13 mouse cellular contexts compared by ENCODE assay signal in the genomic region with DNA sequence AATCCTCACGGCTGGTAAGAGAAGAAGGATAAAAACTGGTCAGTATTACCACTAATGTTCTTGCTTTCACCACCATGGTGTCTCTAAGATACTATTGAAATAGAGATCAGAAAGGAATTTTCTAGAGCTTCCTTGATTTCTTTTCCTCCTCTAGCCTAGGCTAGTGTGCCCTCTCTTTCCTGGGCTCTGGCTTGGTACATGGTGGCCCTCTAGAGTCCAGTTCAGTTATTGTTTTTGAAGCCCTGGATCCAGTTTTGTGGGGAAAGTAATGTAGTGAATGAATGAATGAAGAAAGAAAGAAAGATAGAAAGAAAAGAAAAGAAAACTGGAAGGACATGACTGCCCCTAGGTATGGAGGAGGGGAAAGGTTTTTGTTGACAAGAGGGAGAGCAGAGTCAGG. TPM values are rescaled to one million over a fixed set of nuclear protein-coding genes. Genes with fewer than 3 reads are reported as not detected.
DNase-seq lines count a peak whose midpoint lies in the region; TF ChIP-seq lines count a peak whose summit lies in the region.
"Had no signal": no experiment of that assay in that cellular context is flagged by ENCODE, and none has a peak within 500 bp of the region (broad histone marks: within the 10 kb centered on the region; RNA-seq: fewer than 3 reads in every experiment).

No protein-coding gene starts in this region.

- TF ChIP-seq CTCF in small intestine, adult 2 months (IDR thresholded peaks at IDR 0.05; ENCODE audit: extremely low read depth, insufficient read length, insufficient replicate concordance, low read depth, low read length) = peak; percentile 17; the same call in 1 of the 2 replicates

- no peaks in the 10 kb centered on the region for H3K27me3 ChIP-seq in small intestine, adult 2 months (ENCODE audit: control insufficient read depth, insufficient read depth, low read length)
- H3K27me3 ChIP-seq: hindbrain, embryonic 12.5 days; limb, embryonic 15.5 days; neural tube, embryonic 12.5 days had no signal

- H3K4me3 ChIP-seq in small intestine, adult 2 months (ENCODE audit: low read depth, low read length) = no peak overlapping the region
- H3K4me3 ChIP-seq: erythroblast, embryonic 14.5 days; hindbrain, embryonic 12.5 days; limb, embryonic 15.5 days; neural tube, embryonic 12.5 days had no signal

- no peak overlapping the region for H3K27ac ChIP-seq in small intestine, adult 2 months (ENCODE audit: insufficient read depth, low read depth, low read length)
- H3K27ac ChIP-seq: hindbrain, embryonic 12.5 days; limb, embryonic 15.5 days; neural tube, embryonic 12.5 days had no signal

- no peaks in the 10 kb centered on the region for H3K4me1 ChIP-seq in small intestine, adult 2 months (ENCODE audit: control insufficient read depth, insufficient read depth, insufficient read length, low read length)

- no peaks in the 10 kb centered on the region for H3K36me3 ChIP-seq in small intestine, adult 2 months (ENCODE audit: control insufficient read depth, insufficient read depth, low read length)
- H3K36me3 ChIP-seq: G1E; hindbrain, embryonic 12.5 days; limb, embryonic 15.5 days; neural tube, embryonic 12.5 days had no signal

- peak; percentile 36 for DNase-seq in gastrocnemius, adult 18-20 months (ENCODE audit: low spot score)
- DNase-seq in gastrocnemius, postnatal 25 days = no peak
- peak; percentile 5 for DNase-seq in thymus, postnatal 0 days (ENCODE audit: low spot score)
- no peak for DNase-seq in thymus, postnatal 4 days
- peak; percentile 13 for DNase-seq in induced T-regulatory cell, adult 2 months (ENCODE audit: low read depth)
- DNase-seq in urinary bladder, postnatal 10 days (ENCODE audit: low spot score) = no peak
- DNase-seq in left cerebral cortex, adult 9 months (ENCODE audit: low spot score in 2 of 2) = no peak

- 68% methylated on average over 1 of the region's 1 CpGs for WGBS in small intestine, adult 2 months

- no peak for TF ChIP-seq POLR2A in small intestine, adult 2 months (IDR thresholded peaks at IDR 0.05; ENCODE audit: low read depth, low read length)

RNA-seq across cellular contexts. Expression of a gene that starts 4.3 kb away (rescaled TPM):
- total RNA-seq in gastrocnemius, adult 18-20 months (2021) = under 1 TPM; 0.07 to 0.19 TPM
- total RNA-seq in gastrocnemius, postnatal 25 days (2021) = under 1 TPM; 0.10 to 0.21 TPM
- polyA plus RNA-seq in thymus, postnatal 0 days (2015; fragmentation: Nextera tagmentation; extraction: Ambion mirVana) = 2.1 and 3.0 TPM in 2 replicates
- 0.06 and 0.37 TPM in 2 replicates for polyA plus RNA-seq in small intestine, adult 2 months (2012; rRNA removed)
- polyA plus RNA-seq: erythroblast, embryonic 14.5 days; G1E had no signal

RNA-seq across cellular contexts. Expression of a gene that starts 28.1 kb away (rescaled TPM):
- 1 to 10 TPM; 4.8 to 5.4 TPM for total RNA-seq in gastrocnemius, adult 18-20 months (2021)
- 1 to 10 TPM; 6.7 to 8.0 TPM for total RNA-seq in gastrocnemius, postnatal 25 days (2021)
- 51.5 and 57.7 TPM in 2 replicates for polyA plus RNA-seq in thymus, postnatal 0 days (2015; fragmentation: Nextera tagmentation; extraction: Ambion mirVana)
- 3.3 and 5.5 TPM in 2 replicates for polyA plus RNA-seq in small intestine, adult 2 months (2012; rRNA removed)
- polyA plus RNA-seq: erythroblast, embryonic 14.5 days had no signal

RNA-seq across cellular contexts. Expression of a gene that starts 31.2 kb away (rescaled TPM):
- 10 to 100 TPM; 27.1 to 30.2 TPM for total RNA-seq in gastrocnemius, adult 18-20 months (2021)
- 10 to 100 TPM; 31.4 to 37.4 TPM for total RNA-seq in gastrocnemius, postnatal 25 days (2021)
- 4.0 and 4.4 TPM in 2 replicates for polyA plus RNA-seq in thymus, postnatal 0 days (2015; fragmentation: Nextera tagmentation; extraction: Ambion mirVana)
- 3.8 and 10.9 TPM in 2 replicates for polyA plus RNA-seq in small intestine, adult 2 months (2012; rRNA removed)
- polyA plus RNA-seq: erythroblast, embryonic 14.5 days; G1E had no signal

Comparison
In these comparisons a context has a peak if more than half of its experiments do, and no peak if none do; other contexts are left out.
1. DNase-seq: peak in gastrocnemius, adult 18-20 months (single experiment), thymus, postnatal 0 days (single experiment) and induced T-regulatory cell, adult 2 months (single experiment); none in gastrocnemius, postnatal 25 days (single experiment), thymus, postnatal 4 days (single experiment), urinary bladder, postnatal 10 days (single experiment) and left cerebral cortex, adult 9 months (0 of 2).